Mouse (Mus musculus) heart, adult 2 months (tissue): ENCODE results near the gene Mcu.

Experiments
- CTCF ChIP-seq: fragments of 200-600 bp; IDR thresholded peaks from 2 replicates; pipeline ENCODE4 v1.8.1; 2022; ENCODE audit warnings: antibody characterized with exemption, mild to moderate bottlenecking, moderate library complexity
- POLR2A ChIP-seq: fragments of 200-500 bp; IDR thresholded peaks from 2 replicates; pipeline ENCODE4 v1.6.1; 2011; ENCODE audit warnings: mild to moderate bottlenecking, low read depth, low read length, control low read depth; ENCODE audit not compliant: insufficient read depth

- TF ChIP-seq POLR2A (no peak), CTCF (no peak)
Measured at GRCm38 (mm10) chr10:59446911-59447437, 169.5 kb downstream of the Mcu start.
